Mouse (Mus musculus): ENCODE results near the gene Slfn3. TPM values are rescaled to one million over a fixed set of nuclear protein-coding genes. Genes with fewer than 3 reads are reported as not detected.

The Slfn3 gene
- total and polyA plus RNA-seq, 3 experiments, result 10.6 to 33.1 (median 19.5) TPM

GRCm38 (mm10) chr11:83205002-83205401 lies 13.9 kb downstream of the Slfn3 start:
- Histone ChIP-seq H3K9me3 (replicated peaks; ENCODE audit: low read length) (no peaks in the 10 kb centered on the region), H3K79me2 (replicated peaks; ENCODE audit: control insufficient read depth, extremely low read depth, insufficient read depth, poor library complexity, severe bottlenecking) (peaks cover 9% of the 10 kb centered on the region; the same call in 1 of the 2 replicates), H3K4me1 (ENCODE audit: control insufficient read depth in 1 of 2, insufficient read depth in 2 of 2) (no peaks in the 10 kb centered on the region), H3K9ac (ENCODE audit: insufficient read depth, low read depth) (no peak overlapping the region), H3K36me3 (replicated peaks in 1 of 2; ENCODE audit: control insufficient read depth in 1 of 2, insufficient read depth in 1 of 2, low read length in 1 of 2) (peaks cover 15 to 61% of the 10 kb centered on the region in 2 experiments), H3K4me3 (replicated peaks in 1 of 3; ENCODE audit: low read depth in 2 of 3, low read length in 2 of 3, poor library complexity in 1 of 3) (no peak overlapping the region), H3K27ac (ENCODE audit: insufficient read depth, low read depth) (no peak overlapping the region), H3K27me3 (replicated peaks) (no peaks in the 10 kb centered on the region), H3K4me2 (ENCODE audit: insufficient read depth, low read depth, poor library complexity, severe bottlenecking) (no peak overlapping the region)
- dilution Hi-C loops (cut with MboI; ENCODE audit: extremely low pct_ligation_motif_present, extremely low pct_unique_long_range_greater_than_20kb, low sequenced_read_pairs) (no loop called here), in situ Hi-C loops (cut with MboI; ENCODE audit: low pct_ligation_motif_present, low pct_unique_long_range_greater_than_20kb, low sequenced_read_pairs) (loop anchor here (25.0 kb wide), 1 partner anchor 93 kb away; the partner anchor contains the start of gene Slfn1)
- TF ChIP-seq ELF1 (IDR thresholded peaks at IDR 0.05; ENCODE audit: low read depth, low read length) (no peak), CTCF (conservative IDR thresholded peaks at IDR 0.05 in 1 of 2, IDR thresholded peaks at IDR 0.05 in 1 of 2; ENCODE audit: low read depth in 2 of 2, low read length in 2 of 2) (no peak), UBTF (IDR thresholded peaks at IDR 0.05; ENCODE audit: low read depth, low read length) (no peak), CHD1 (IDR thresholded peaks at IDR 0.05; ENCODE audit: low read depth, low read length) (no peak), RAD21 (IDR thresholded peaks at IDR 0.05; ENCODE audit: low read depth, low read length) (no peak)
- no peak for DNase-seq (ENCODE audit: extremely low read depth)

- in situ Hi-C loops (cut with MboI; ENCODE audit: low pct_ligation_motif_present, low pct_unique_long_range_greater_than_20kb, low sequenced_read_pairs) (loop anchor here (10.0 to 25.0 kb wide), 2 partner anchors 104 to 181 kb away; partner anchors contain the start of gene Slfn1), dilution Hi-C loops (cut with MboI; ENCODE audit: extremely low pct_ligation_motif_present, extremely low pct_unique_long_range_greater_than_20kb, low sequenced_read_pairs) (no loop called here)
- no peak for DNase-seq (ENCODE audit: extremely low read depth)
- no peak overlapping the region for H3K4me3 ChIP-seq (replicated peaks in 1 of 3; ENCODE audit: low read depth in 2 of 3, low read length in 2 of 3, poor library complexity in 1 of 3)
- H3K36me3 ChIP-seq (replicated peaks in 1 of 2; ENCODE audit: control insufficient read depth in 1 of 2, insufficient read depth in 1 of 2, low read length in 1 of 2), result peaks cover 41 to 65% of the 10 kb centered on the region in 2 experiments
- no peaks in the 10 kb centered on the region for H3K27me3 ChIP-seq (replicated peaks)
- TF ChIP-seq GABPA (IDR thresholded peaks at IDR 0.05; ENCODE audit: insufficient replicate concordance, low read depth, low read length) (no peak), TCF12 (IDR thresholded peaks at IDR 0.05; ENCODE audit: low read depth, low read length) (no peak), MAX (IDR thresholded peaks at IDR 0.05; ENCODE audit: low read length) (no peak), POLR2A (IDR thresholded peaks at IDR 0.05; ENCODE audit: low read depth, low read length) (no peak)
- no peak overlapping the region for H3K4me2 ChIP-seq (ENCODE audit: insufficient read depth, low read depth, poor library complexity, severe bottlenecking)
- no peak overlapping the region for H3K27ac ChIP-seq (ENCODE audit: insufficient read depth, low read depth)
- no peaks in the 10 kb centered on the region for H3K4me1 ChIP-seq (ENCODE audit: control insufficient read depth in 1 of 2, insufficient read depth in 2 of 2)
- no peak overlapping the region for H3K9ac ChIP-seq (ENCODE audit: insufficient read depth, low read depth)
- H3K79me2 ChIP-seq (replicated peaks; ENCODE audit: control insufficient read depth, extremely low read depth, insufficient read depth, poor library complexity, severe bottlenecking), result peaks cover 2% of the 10 kb centered on the region; the same call in 1 of the 2 replicates
- no peaks in the 10 kb centered on the region for H3K9me3 ChIP-seq (replicated peaks; ENCODE audit: low read length)
These were observed 25.0 kb downstream of the Slfn3 start for GRCm38 (mm10) chr11:83216119-83216518.

- Histone ChIP-seq H3K4me3 (replicated peaks in 1 of 3; ENCODE audit: low read depth in 2 of 3, low read length in 2 of 3, poor library complexity in 1 of 3) (no peak overlapping the region), H3K4me1 (ENCODE audit: control insufficient read depth in 1 of 2, insufficient read depth in 2 of 2) (peaks cover 0 to 11% of the 10 kb centered on the region in 2 experiments; a peak in 1 of 4 replicates), H3K9ac (ENCODE audit: insufficient read depth, low read depth) (no peak overlapping the region), H3K79me2 (replicated peaks; ENCODE audit: control insufficient read depth, extremely low read depth, insufficient read depth, poor library complexity, severe bottlenecking) (peaks cover 17% of the 10 kb centered on the region), H3K27ac (ENCODE audit: insufficient read depth, low read depth) (no peak overlapping the region), H3K27me3 (replicated peaks) (no peaks in the 10 kb centered on the region), H3K36me3 (replicated peaks in 1 of 2; ENCODE audit: control insufficient read depth in 1 of 2, insufficient read depth in 1 of 2, low read length in 1 of 2) (peaks cover 12 to 34% of the 10 kb centered on the region in 2 experiments), H3K9me3 (replicated peaks; ENCODE audit: low read length) (no peaks in the 10 kb centered on the region), H3K4me2 (ENCODE audit: insufficient read depth, low read depth, poor library complexity, severe bottlenecking) (no peak overlapping the region)
- dilution Hi-C loops (cut with MboI; ENCODE audit: extremely low pct_ligation_motif_present, extremely low pct_unique_long_range_greater_than_20kb, low sequenced_read_pairs) (no loop called here), in situ Hi-C loops (cut with MboI; ENCODE audit: low pct_ligation_motif_present, low pct_unique_long_range_greater_than_20kb, low sequenced_read_pairs) (loop anchor here (25.0 kb wide), 1 partner anchor 109 kb away; the partner anchor contains the start of gene Slfn1)
- TF ChIP-seq IRF4 (IDR thresholded peaks at IDR 0.05; ENCODE audit: low read depth, low read length) (no peak), USF2 (conservative IDR thresholded peaks at IDR 0.05; ENCODE audit: low read depth, low read length) (no peak), POLR2AphosphoS2 (IDR thresholded peaks at IDR 0.05; ENCODE audit: low read depth, low read length) (no peak), MAZ (IDR thresholded peaks at IDR 0.05; ENCODE audit: low read depth, low read length) (no peak), ZKSCAN1 (IDR thresholded peaks at IDR 0.05; ENCODE audit: borderline replicate concordance, low read depth, low read length) (no peak), ZMIZ1 (IDR thresholded peaks at IDR 0.05; ENCODE audit: low read depth, low read length) (no peak), GABPA (IDR thresholded peaks at IDR 0.05; ENCODE audit: insufficient replicate concordance, low read depth, low read length) (no peak), MYC (IDR thresholded peaks at IDR 0.05; ENCODE audit: low read depth, low read length) (no peak), TCF12 (IDR thresholded peaks at IDR 0.05; ENCODE audit: low read depth, low read length) (no peak), USF1 (IDR thresholded peaks at IDR 0.05; ENCODE audit: low read depth, low read length) (no peak)
- DNase-seq (ENCODE audit: extremely low read depth), result no peak
These were observed 30.3 kb downstream of the Slfn3 start for GRCm38 (mm10) chr11:83221328-83221877.

All from CH12.LX (cell line).